Mouse (Mus musculus) MN1 (cell line): ENCODE data around the gene Hoxd4.

ENCODE experiments used
- DNase-seq: peaks from one replicate; pipeline ENCODE4 v3.0.0-alpha.2; 2016; ENCODE audit warnings: low spot score

Hoxd4 gene

DNA sequence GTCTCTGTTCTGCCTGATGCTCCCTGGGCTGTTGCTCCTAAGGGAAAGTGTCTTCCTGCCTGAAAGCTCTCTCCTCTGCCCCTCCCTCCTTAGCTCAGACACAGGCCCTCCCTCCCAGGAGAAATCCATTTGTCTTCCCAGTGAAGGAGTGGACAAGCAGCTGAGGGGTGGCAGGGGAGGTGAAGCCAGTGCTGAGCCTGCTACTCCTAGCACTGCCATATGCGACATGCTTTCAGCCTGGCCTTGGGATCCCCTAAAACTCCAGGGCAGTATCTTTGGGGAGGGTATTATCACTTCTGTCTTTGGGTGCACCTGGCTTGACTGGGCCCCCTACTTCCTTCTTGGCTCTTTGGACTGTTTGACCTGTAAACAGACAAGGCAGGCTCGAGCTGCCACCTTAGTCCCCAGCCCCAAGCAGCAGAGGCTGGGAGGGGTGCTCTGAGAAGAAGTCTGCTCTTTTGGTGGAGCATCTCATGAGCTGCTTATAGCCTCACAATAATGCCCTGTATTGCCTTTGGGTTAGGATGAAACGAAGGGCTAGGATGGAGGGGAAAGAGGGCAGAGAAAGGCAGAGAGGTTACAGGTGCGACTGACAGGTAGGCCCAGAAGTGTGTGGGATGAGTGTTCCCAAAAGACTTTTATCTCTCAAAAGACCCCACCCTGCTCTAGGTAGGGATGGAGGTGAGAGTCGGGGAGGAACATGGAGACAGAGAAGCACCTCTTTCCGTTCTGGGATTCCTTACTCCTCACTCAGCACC, 34.0 kb downstream of the Hoxd4 start:
- DNase-seq, result no peak

- DNase-seq, result no peak
These were observed 34.7 kb downstream of the Hoxd4 start for GRCm38 (mm10) chr2:74746298-74746921.

DNA sequence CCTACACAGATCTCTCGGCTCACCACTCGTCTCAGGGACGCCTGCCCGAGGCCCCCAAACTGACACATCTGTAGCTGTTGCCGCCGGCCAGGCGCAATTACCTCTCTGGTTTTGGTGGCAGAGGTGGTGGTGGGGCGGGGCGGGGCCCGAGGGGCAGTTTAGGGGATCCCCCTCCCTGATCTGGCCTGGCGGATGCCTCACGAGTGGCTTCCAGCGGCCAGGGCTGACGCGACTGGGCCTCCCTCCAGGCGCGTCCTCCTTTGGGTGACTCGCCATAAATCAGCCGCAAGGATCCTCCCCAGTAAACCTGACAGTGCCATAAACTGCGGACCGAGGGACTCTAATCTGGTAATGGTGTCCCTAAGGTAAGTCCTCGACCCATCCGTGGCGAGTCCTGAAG, 35.3 kb downstream of the Hoxd4 start:
- no peak for DNase-seq

DNA sequence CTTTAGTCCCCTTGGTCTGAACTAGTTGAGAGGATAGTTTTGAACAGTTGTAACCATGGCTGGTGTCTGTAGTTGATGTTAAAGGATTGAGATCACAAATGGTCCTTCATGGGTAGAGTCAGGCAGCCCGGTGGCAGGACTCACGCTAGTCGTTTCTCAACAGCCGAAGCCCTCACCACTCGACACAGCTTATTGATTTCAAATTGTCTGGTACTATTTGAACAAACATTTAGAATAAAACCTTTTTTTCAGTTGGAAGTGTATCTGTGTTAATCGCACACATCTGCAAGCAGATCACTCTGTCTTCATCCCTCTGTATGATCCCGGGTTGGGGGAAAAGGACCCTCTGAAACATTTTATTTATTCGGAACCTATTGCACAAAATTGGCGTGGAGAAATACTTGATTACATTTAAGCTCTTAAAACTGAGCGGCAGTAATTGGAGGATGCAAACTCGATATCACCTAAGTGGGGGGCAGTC, 36.0 kb downstream of the Hoxd4 start:
- no peak for DNase-seq

DNA sequence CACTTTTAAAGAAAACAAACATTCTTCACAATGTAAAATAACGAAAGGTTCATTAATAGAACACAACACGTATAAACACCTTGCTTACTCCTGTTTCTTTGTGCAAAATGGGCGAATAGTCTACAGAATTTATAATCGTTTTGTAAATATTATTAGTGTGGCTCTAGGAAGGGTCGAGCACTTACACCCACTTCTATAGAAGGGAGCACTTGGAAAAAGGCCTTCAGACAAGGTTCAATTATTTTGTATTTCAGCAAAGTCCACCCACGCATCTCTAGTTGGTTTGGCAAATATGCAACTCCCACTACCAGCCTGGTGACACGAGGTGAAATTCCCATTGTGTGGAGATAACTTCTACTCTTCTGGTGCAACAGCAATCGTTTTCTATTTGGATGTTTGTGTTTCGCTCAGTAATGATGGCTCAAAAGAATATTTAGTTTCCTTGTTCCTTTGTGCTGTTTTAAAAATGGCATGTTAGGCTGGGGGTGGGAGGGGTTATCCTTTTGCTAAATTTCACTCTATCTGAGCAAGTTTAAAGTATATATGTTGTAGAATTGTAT, 36.8 kb downstream of the Hoxd4 start:
- DNase-seq, result no peak

GRCm38 (mm10) chr2:74749337-74750121, 37.8 kb downstream of the Hoxd4 start:
- DNase-seq, result no peak

DNA sequence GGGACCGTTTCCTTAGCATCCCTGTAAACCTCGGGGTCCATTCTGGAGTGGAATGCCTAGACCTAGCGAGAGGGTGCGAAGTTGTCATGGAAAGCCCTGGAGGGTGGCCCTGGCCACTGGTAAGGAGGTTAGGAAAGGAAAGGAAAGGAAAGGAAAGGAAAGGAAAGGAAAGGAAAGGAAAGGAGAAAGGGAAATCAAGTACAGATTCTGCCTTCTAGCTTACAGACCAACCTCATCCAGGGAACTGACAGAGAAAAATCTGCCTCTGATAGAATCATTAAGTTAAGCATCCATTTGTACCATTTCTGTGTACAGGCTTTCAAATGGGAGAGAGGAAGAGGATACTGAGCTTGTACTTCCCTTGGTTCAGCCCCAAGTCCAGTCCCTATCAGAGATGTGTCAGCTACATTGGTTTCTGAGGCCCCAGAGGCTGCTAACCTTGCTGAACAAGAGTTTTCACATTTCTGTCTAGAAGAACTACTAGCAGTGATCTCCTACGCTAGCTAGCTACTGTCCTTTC, 39.1 kb downstream of the Hoxd4 start:
- DNase-seq, result no peak

- DNase-seq, result no peak
These were observed 40.1 kb downstream of the Hoxd4 start for GRCm38 (mm10) chr2:74751861-74752260.

- no peak for DNase-seq
These were observed 40.9 kb downstream of the Hoxd4 start for GRCm38 (mm10) chr2:74752431-74753174.

DNA sequence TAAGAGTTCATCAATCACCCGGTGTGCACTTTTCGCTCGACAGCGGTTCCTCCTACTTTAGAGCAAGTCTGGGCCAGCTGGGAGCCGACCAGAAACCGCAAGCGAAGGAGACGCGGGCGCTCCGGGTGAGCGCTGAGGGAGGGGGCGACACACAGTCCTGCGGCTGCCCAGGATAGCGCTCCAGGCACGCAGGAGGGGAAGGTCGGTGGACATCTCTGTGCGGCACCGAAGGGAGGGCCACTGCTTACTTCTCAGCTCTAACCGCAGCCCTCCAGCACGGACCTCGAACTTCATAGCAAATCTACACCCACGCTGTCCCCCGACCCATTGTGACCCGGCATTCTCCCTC, 41.4 kb downstream of the Hoxd4 start:
- DNase-seq, result no peak

- no peak for DNase-seq
These were observed 42.0 kb downstream of the Hoxd4 start for GRCm38 (mm10) chr2:74753711-74754110.

GRCm38 (mm10) chr2:74760146-74760545, 48.4 kb downstream of the Hoxd4 start:
- DNase-seq, result no peak

DNA sequence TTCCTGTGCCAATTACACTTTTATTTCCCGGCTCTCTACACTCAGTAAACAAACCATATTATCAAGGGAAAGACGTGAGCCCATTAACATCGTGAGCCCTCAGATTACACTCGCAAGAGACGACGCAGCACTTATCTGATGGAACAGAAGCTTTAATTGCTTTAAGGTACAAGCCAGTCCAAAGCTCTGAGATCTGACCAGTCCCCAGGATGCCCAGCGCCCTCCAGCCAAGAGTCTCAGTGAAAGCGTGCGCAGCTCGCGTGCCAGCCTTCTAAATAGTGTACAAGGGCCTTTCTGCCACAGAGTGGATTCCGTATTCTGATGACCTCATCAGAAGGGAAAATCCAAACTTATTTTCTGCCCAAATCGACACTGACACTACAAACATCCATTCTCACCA, 50.2 kb downstream of the Hoxd4 start:
- DNase-seq, result no peak

DNA sequence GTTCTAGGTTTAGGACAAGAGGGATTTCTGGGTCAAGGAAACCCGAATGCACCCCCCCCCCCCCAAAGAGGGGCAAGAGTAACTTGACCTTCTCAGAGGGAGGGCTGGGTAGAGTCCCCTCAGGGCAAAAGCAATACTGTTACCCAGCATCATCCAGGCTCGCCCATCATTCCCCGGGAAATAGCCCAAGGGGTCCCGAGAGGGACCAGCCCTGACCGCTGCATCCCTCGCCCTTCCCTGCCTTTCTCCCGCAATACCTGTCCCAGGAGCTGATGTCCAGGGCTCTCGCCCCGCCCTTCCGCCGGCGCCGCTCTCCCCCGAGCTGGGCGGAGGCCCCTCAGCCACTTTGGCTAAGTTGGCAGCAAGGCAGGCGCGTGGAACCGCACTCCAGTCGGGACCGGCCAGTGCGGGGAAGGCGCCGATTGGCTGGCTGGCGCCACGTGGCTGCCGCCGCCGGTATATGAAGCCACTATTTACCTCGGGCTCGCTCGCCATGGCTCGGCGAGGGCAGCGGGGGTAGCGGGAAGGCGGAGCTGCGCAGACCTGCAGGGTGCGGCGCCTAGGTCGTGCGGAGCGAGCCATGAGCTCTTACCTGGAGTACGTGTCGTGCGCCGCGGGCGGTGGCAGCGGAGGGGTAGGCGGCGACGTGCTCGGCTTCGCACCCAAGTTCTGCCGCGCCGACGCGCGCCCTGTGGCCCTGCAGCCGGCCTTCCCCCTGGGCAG, 51.0 kb downstream of the Hoxd4 start, which contains the start of gene Hoxd1:
TSS of gene Hoxd1 (plus strand) at position 459 of the 723 bp plus-strand sequence.
- DNase-seq, result no peak

DNA sequence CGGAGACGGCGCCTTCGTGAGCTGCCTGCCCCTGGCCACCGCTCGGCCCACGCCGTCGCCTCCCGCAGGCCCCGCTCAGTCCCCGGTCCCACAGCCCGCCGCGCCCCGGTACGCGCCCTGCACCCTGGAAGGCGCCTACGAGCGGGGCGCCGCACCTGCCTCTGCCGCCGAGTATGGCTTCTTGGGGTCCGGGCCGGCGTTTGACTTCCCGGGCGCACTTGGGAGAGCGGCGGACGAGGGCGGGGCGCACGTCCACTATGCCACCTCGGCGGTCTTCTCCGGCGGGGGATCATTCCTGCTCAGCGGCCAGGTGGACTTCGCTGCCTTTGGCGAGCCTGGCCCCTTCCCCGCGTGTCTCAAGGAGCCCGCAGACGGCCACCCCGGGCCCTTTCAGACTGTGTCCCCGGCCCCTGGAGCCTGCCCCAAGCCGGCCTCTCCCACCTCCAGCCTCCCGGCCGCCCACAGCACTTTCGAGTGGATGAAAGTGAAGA, 51.6 kb downstream of the Hoxd4 start:
- no peak for DNase-seq

- DNase-seq, result no peak
These were observed 52.2 kb downstream of the Hoxd4 start for GRCm38 (mm10) chr2:74763976-74764375.

- no peak for DNase-seq
These were observed 62.6 kb downstream of the Hoxd4 start for GRCm38 (mm10) chr2:74774359-74774758.

DNA sequence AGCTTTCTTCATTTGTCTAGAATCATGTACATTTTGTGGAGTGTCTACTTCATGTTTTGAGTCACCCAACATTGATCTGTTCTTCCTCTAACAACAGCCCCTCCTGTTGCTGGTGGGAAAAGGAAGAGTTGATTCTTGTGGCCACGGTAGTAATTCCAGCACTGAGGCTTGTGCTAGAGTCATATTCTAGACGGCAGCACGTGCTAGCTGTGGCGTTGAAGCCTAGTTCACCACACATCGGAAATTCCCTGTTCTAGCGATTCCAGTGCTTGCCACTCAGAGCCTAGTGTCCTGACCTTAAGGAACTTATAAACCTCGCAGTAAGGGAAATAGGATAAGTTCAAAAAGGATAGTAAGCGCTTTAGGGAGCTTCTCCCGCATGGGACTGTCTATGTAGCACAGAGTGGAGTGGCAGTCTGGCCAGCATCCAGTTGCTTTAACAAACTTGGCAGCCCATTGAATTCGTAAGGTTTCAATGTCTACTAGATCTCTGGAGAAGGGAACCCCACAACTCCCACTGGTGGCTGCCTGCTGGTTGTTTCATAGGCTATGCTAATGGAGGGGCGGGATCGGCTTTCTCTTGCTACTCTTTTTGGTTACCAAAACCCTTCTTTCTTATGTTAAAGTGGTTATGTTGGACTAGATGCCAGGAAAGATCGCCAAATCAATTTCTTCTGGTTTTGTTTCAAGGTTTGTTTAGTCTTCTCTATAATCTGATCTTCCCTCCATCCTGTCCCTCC, 66.0 kb downstream of the Hoxd4 start:
- DNase-seq, result no peak
